In genomic region chr10:94945206-94945711, GRCm38 (mm10) we compare ENCODE assay signal across 8 mouse cellular contexts. TPM values are rescaled to one million over a fixed set of nuclear protein-coding genes. Genes with fewer than 3 reads are reported as not detected.
DNase-seq lines count a peak whose midpoint lies in the region; ATAC-seq and TF ChIP-seq lines count a peak whose summit lies in the region.

No protein-coding gene starts in this region.

- H3K4me1 ChIP-seq in heart, postnatal 0 days (ENCODE audit: control insufficient read depth, insufficient read depth), result peaks cover 15% of the 10 kb centered on the region
- H3K4me1 ChIP-seq in liver, embryonic 11.5 days (replicated peaks; ENCODE audit: control insufficient read depth, insufficient read depth, low read length), result peaks cover 28% of the 10 kb centered on the region

- H3K27me3 ChIP-seq in heart, postnatal 0 days (ENCODE audit: control insufficient read depth, insufficient read depth, low read length), result peaks cover 55% of the 10 kb centered on the region
- peaks cover 25% of the 10 kb centered on the region for H3K27me3 ChIP-seq in liver, embryonic 11.5 days (replicated peaks; ENCODE audit: control insufficient read depth, insufficient read depth, low read length)

- peak; percentile 27 to 39 for DNase-seq in left cerebral cortex, adult 18-20 months (ENCODE audit: low spot score in 2 of 2)
- DNase-seq in left cerebral cortex, adult 9 months (ENCODE audit: low spot score in 2 of 2), result no peak
- peak; percentile 63 to 70 for DNase-seq in cerebellum, postnatal 25 days
- DNase-seq in heart, postnatal 0 days (ENCODE audit: low spot score), result no peak
- peak; percentile 66 for DNase-seq in liver, embryonic 11.5 days (ENCODE audit: low spot score)
- peak; percentile 12 for DNase-seq in ovary, postnatal 10 days (ENCODE audit: low spot score)
- no peak for DNase-seq in spleen, adult 12 weeks (ENCODE audit: low spot score)

- no peaks in the 10 kb centered on the region for H3K36me3 ChIP-seq in heart, postnatal 0 days (replicated peaks; ENCODE audit: control insufficient read depth, insufficient read depth, low read length)
- no peaks in the 10 kb centered on the region for H3K36me3 ChIP-seq in liver, embryonic 11.5 days (ENCODE audit: control insufficient read depth, insufficient read depth, low read length)

- peak overlapping the region; percentile 99 for H3K4me2 ChIP-seq in heart, postnatal 0 days (ENCODE audit: low read depth, low read length)
- H3K4me2 ChIP-seq in liver, embryonic 11.5 days, result peak overlapping the region; percentile 94

- no peak for TF ChIP-seq EP300 in heart, postnatal 0 days (IDR thresholded peaks at IDR 0.05; ENCODE audit: low read depth)

- H3K27ac ChIP-seq in heart, postnatal 0 days (ENCODE audit: low read depth), result no peak overlapping the region
- H3K27ac ChIP-seq in liver, embryonic 11.5 days (ENCODE audit: low read depth, low read length), result no peak overlapping the region

- no peak for TF ChIP-seq CTCF in heart, postnatal 0 days (IDR thresholded peaks at IDR 0.05; ENCODE audit: low read depth)

- peak; percentile 6 for ATAC-seq in activated CD4-positive, CD25-positive, alpha-beta regulatory T cell, adult 4 months
- ATAC-seq in heart, postnatal 0 days (ENCODE audit: insufficient read depth, low read depth), result 0 out of 2 replicates have a peak, but pooled peaks have one; percentile 5
- peak; percentile 13; the same call in 1 of the 2 replicates for ATAC-seq in liver, embryonic 11.5 days (replicated peaks; ENCODE audit: low FRiP score)

- H3K9ac ChIP-seq in heart, postnatal 0 days (replicated peaks; ENCODE audit: low read depth, low read length), result peak overlapping the region; percentile 61
- peak overlapping the region; percentile 82; the same call in 1 of the 2 replicates for H3K9ac ChIP-seq in liver, embryonic 11.5 days (ENCODE audit: low read depth, low read length)

- under 1% methylated on average over 36 of the region's 36 CpGs for WGBS in heart, postnatal 0 days
- 1% methylated on average over 36 of the region's 36 CpGs for WGBS in liver, embryonic 11.5 days

- H3K9me3 ChIP-seq in heart, postnatal 0 days (replicated peaks; ENCODE audit: control insufficient read depth, low read length), result no peaks in the 10 kb centered on the region
- H3K9me3 ChIP-seq in liver, embryonic 11.5 days (ENCODE audit: control insufficient read depth, low read length), result no peaks in the 10 kb centered on the region

- H3K4me3 ChIP-seq in heart, postnatal 0 days (ENCODE audit: low read depth, low read length), result peak overlapping the region; percentile 82
- peak overlapping the region; percentile 84 for H3K4me3 ChIP-seq in liver, embryonic 11.5 days (ENCODE audit: low read depth, low read length)

RNA-seq across cellular contexts. Expression of gene Plxnc1, which starts 0.6 kb away (rescaled TPM):
- total RNA-seq in left cerebral cortex, adult 18-20 months (2021), result 10 to 100 TPM; 47.5 to 56.2 TPM
- polyA plus RNA-seq in activated CD4-positive, CD25-positive, alpha-beta regulatory T cell, adult 4 months (2017; shearing (Covaris generic)), result 10 to 100 TPM; 21.2 to 26.3 TPM
- total RNA-seq in heart, postnatal 0 days (2014; rRNA removed; ENCODE audit: low replicate concordance), result 4.5 and 9.4 TPM in 2 replicates
- 1.4 and 1.5 TPM in 2 replicates for polyA plus RNA-seq in heart, postnatal 0 days (2015; fragmentation: Nextera tagmentation; extraction: Ambion mirVana)
- 5.3 and 6.0 TPM in 2 replicates for polyA plus RNA-seq in liver, embryonic 11.5 days (2014; fragmentation: Nextera tagmentation; extraction: Ambion mirVana)

Comparison
In these comparisons a context has a peak if more than half of its experiments do, and no peak if none do; other contexts are left out.
1. DNase-seq: peak in left cerebral cortex, adult 18-20 months (2 of 2), cerebellum, postnatal 25 days (2 of 2), liver, embryonic 11.5 days (single experiment) and ovary, postnatal 10 days (single experiment); none in left cerebral cortex, adult 9 months (0 of 2), heart, postnatal 0 days (single experiment) and spleen, adult 12 weeks (single experiment).
2. Peak in every context shown above with its lines, with median percentiles within 50 percentile points of each other: ATAC-seq.